Mouse (Mus musculus): Measurements from ENCODE around the gene Lhfp.

DNA sequence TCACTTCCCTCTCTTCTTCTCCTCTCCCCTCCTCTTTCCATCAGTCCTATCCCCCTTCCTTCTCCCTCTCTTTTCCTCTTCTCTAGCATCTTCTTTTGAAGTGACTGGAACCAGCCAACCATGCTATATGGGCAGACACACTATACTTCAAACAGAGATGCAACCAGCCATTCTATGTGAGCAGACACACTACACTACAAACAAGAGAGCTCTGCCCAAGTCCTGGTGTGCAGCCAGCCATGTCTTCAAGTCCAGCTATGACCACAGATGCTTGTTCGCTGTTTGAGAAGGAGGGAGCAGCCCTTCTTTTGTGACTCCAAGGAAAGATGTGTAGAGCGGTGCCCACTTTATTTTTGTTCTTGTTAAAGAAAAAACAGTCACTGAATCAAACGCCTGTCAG is 231.9 kb downstream of the Lhfp start:
- TF ChIP-seq POLR2A (IDR thresholded peaks at IDR 0.05; ENCODE audit: low read depth, low read length): no peak
- no peak for TF ChIP-seq CTCF (IDR thresholded peaks at IDR 0.05; ENCODE audit: borderline replicate concordance, insufficient read depth, low read length)
